Mouse (Mus musculus) testis, adult 2 months (tissue): ENCODE measurements around the gene Slc8a1.

Experiments
- CTCF ChIP-seq: fragments of 200-500 bp; IDR thresholded peaks from 2 replicates; pipeline ENCODE4 v1.5.1; 2012; ENCODE audit warnings: low read depth, mild to moderate bottlenecking, inconsistent platforms, low read length, moderate library complexity; ENCODE audit not compliant: control insufficient read depth, insufficient read depth, insufficient replicate concordance
- POLR2A ChIP-seq: fragments of 200-500 bp; IDR thresholded peaks from 2 replicates; pipeline ENCODE4 v1.6.1; 2012; ENCODE audit warnings: low read depth, mild to moderate bottlenecking, inconsistent platforms, low read length, moderate library complexity; ENCODE audit not compliant: control insufficient read depth

DNA sequence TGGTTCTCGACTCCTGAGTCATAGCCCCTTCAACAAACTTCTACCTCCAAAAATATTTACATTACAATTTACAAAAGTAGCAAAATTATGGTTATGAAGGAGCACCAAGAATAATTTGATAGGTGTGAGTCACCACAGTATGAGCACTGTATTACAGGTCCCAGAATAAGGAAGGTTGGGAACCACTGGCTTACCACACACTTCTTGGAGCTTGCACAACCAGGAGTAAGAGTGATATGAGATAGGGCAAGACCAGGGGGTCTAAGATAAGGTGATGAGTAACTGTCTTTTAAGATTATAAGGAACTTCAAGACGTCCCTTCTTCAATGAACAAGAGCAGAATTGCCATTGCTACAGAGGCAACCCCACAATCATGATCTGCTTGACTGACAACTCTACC lies 107.7 kb downstream of the Slc8a1 start:
- TF ChIP-seq CTCF (no peak), POLR2A (no peak)
